Mouse (Mus musculus) bone marrow macrophage, adult 2 months (primary cell): Measurements from ENCODE around the gene Dzip1l. TPM values are rescaled to one million over a fixed set of nuclear protein-coding genes. Genes with fewer than 3 reads are reported as not detected.
"Not testable (repeated sequence)": the region's sequence is repeated elsewhere in the genome, so short reads cannot be mapped to it uniquely, and the experiment has no call there.

Experiments
- H3K27ac ChIP-seq: 2 replicates; pipeline ENCODE4 v1.5.1; 2012; ENCODE audit warnings: low read depth, low read length; ENCODE audit not compliant: insufficient read depth
- H3K4me1 ChIP-seq: 2 replicates; pipeline ENCODE4 v1.6.1; 2012; ENCODE audit warnings: low read length; ENCODE audit not compliant: control insufficient read depth, insufficient read depth
- H3K4me3 ChIP-seq: 2 replicates; pipeline ENCODE4 v1.5.1; 2012; ENCODE audit warnings: mild to moderate bottlenecking, low read length, moderate library complexity; ENCODE audit not compliant: insufficient read depth
- CTCF ChIP-seq: IDR thresholded peaks from 2 replicates; pipeline ENCODE4 v1.5.1; 2012; ENCODE audit warnings: low read depth, mild to moderate bottlenecking, low read length, moderate library complexity
- POLR2A ChIP-seq: IDR thresholded peaks from 2 replicates; pipeline ENCODE4 v1.6.1; 2012; ENCODE audit warnings: mild to moderate bottlenecking, low read depth, low read length, borderline replicate concordance
- polyA plus RNA-seq: library from polyadenylated mRNA; stranded (reverse); fragments of >200 nt; gene quantifications from 2 replicates; pipeline ENCODE4 v1.2.4, GENCODE M21; 2012; ENCODE audit not compliant: missing spikeins, insufficient read depth, insufficient read length

Dzip1l gene
- polyA plus RNA-seq = 0.24 TPM in 1 of 2 replicates, not detected in the other

DNA sequence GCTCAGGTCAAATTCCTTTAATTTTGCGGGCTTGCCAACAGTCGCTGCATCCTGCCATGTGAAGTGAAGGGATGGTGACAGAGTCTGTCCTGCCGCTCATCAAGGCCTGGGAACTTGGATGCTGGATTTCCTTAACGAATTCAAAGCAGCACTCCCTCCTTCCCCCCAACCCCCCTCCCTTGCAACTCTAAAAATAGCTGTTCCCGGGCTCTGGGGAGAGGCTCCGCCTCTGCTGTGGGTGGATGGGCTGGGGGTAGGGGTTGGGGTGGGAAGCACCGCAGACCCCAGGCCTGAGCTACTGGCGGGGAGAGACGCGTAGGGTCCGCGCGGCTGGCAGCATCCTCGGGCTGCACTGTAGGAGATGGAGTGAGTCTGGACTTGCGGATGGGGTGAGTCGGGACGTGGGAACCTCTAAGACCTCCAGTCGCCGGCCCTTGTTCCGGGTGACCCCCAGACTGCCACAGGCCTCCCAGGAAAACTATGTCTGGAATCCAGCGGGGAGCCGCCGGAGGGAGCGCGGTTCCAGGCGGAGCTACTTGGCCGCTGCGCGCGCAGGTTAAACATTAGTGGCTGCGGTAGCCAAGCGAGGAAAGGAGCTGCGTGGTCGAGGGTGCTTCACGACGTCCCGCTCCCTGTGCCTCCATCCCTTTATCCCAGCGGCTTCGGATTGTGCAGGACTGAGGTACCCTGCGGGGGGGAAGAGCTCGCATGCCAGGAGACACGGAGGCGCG lies at the start of gene Dzip1l:
Dzip1l (plus strand) TSS at position 216 of the 731 bp plus-strand sequence.
- Histone ChIP-seq H3K4me3 (no peak within 1 kb of the TSS), H3K4me1 (no peaks in the 10 kb centered on the region), H3K27ac (no peak within 1 kb of the TSS)
- no peak for TF ChIP-seq POLR2A
- no peak for TF ChIP-seq CTCF

DNA sequence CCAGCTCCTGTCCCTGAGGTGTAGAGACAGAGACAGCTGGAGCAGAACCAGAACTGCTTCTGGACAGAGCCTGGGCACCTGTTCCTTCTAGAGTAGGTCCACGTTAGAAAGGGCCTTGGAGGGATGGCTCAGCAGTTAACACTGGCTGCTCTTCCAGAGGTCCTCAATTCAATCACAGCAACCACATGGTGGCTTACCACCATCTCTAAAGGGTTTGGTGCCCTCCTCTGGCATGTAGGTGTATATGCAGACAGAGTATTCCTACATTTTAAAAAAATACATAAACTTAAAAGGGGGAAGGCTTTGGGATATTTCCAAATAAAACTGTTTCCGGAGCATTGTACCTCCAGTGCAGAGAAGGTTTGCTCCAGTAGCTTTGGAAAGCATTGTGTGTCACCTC lies 48.6 kb upstream of the Dzip1l start:
- no peak overlapping the region for H3K4me3 ChIP-seq
- TF ChIP-seq CTCF (no peak), POLR2A (no peak)
- no peak overlapping the region for H3K27ac ChIP-seq
- peaks cover 9% of the 10 kb centered on the region; the same call in 1 of the 2 replicates for H3K4me1 ChIP-seq

DNA sequence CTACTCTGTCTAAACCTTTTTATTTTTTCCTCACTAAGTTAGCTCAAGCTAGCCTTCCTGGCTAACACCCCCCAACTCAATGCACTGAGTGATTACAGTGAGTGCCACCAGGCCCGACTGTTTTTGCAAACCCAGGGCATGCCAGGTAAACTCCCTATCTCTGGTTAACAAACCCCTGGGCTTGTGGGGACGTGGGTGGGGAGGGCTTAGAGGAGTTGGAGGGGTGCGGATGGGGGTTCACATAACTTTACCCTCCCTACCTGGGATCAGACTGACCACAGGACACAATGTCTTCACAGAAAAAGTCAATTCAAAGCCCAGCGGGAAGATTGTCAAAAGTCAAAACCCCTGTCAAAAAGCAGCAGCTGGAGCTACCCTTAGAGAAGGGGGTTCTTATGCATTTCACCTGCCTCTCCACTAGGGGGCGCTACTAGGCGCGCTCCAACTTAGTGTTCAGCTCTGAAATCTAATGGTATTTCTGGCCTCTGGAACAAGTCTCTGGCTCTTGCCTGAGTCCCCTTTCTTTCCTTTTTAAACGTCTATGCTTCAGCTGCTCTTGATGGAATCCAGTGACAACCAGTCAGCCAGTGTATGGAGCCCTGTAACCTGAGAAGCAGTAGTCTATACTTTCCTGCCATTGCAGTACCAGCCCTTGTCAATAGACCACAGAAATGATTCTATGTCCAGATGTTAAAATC lies 41.6 kb upstream of the Dzip1l start:
- Histone ChIP-seq H3K4me3 (no peak overlapping the region), H3K27ac (no peak overlapping the region), H3K4me1 (no peaks in the 10 kb centered on the region)
- TF ChIP-seq CTCF (peak; percentile 86), POLR2A (no peak)

GRCm38 (mm10) chr9:99591144-99591543 lies 38.2 kb upstream of the Dzip1l start:
- Histone ChIP-seq H3K4me1 (no peaks in the 10 kb centered on the region), H3K4me3 (no peak overlapping the region), H3K27ac (no peak overlapping the region)
- TF ChIP-seq POLR2A (no peak), CTCF (no peak)

DNA sequence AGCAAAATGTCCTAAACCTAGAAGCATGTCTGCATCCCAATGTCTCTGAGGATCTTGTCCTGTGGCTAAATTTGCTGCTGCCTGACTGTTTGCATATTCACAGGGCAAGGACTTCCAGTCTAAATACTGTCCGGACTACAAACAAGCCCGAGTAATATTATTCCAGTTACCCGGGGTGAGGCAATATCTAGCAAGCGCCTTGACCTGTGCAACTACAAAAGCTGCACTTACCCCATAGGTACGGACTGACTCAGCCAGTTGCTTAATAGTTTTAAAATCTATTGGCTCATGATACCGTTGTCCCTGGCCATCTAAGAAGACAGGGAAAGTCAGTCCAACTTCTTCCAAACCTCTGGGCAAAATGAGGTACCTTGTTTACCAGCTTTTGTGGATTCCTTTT lies 30.2 kb upstream of the Dzip1l start:
- not testable (repeated sequence) for H3K27ac ChIP-seq, H3K4me1 ChIP-seq, H3K4me3 ChIP-seq

DNA sequence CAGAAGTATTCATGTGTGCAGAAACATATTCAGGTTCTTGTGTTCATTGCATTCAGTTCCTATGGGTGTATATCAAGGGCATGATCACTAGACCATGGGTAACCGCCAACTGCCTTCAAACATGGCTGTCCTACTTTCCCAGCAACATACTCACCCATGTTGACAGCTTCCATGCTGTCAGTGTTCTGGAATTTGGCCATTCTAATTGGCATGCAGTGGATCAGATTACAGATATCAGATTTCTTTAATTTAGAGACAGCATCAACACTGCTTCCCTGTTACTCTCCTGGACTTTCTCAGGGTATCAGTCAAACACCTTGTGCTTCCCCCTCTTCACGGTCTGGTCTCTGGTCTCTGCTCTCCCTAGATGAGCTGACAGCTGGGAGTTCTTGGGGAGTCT lies 25.7 kb upstream of the Dzip1l start:
- TF ChIP-seq CTCF (no peak), POLR2A (no peak)
- H3K27ac ChIP-seq = no peak overlapping the region
- H3K4me1 ChIP-seq = no peaks in the 10 kb centered on the region
- H3K4me3 ChIP-seq = no peak overlapping the region

- no peak within 1 kb of the TSS for H3K27ac ChIP-seq
- no peak within 1 kb of the TSS for H3K4me3 ChIP-seq
- H3K4me1 ChIP-seq = no peaks in the 10 kb centered on the region
- TF ChIP-seq CTCF (no peak), POLR2A (no peak)
These were observed 17.1 kb upstream of the Dzip1l start, which contains the start of gene A4gnt for GRCm38 (mm10) chr9:99612202-99612601. TSS of gene A4gnt (plus strand) at chr9:99612502.

GRCm38 (mm10) chr9:99619688-99620087 lies 9.6 kb upstream of the Dzip1l start:
- H3K4me3 ChIP-seq = no peak overlapping the region
- no peak overlapping the region for H3K27ac ChIP-seq
- H3K4me1 ChIP-seq = no peaks in the 10 kb centered on the region
- no peak for TF ChIP-seq POLR2A
- TF ChIP-seq CTCF = no peak

- Histone ChIP-seq H3K27ac (no peak overlapping the region), H3K4me3 (no peak overlapping the region), H3K4me1 (no peaks in the 10 kb centered on the region)
- TF ChIP-seq POLR2A (no peak), CTCF (no peak)
These were observed 9.1 kb upstream of the Dzip1l start for GRCm38 (mm10) chr9:99620196-99620595.

- no peak overlapping the region for H3K27ac ChIP-seq
- TF ChIP-seq POLR2A = no peak
- TF ChIP-seq CTCF = no peak
These were observed 7.3 kb upstream of the Dzip1l start for GRCm38 (mm10) chr9:99622034-99622433.

More at GRCm38 (mm10) chr9:99622034-99622433, 7.3 kb upstream of the Dzip1l start:
- Histone ChIP-seq H3K4me1 (no peaks in the 10 kb centered on the region), H3K4me3 (no peak overlapping the region)
